Mouse (Mus musculus): Measurements from ENCODE around the gene Zfp473. TPM values are rescaled to one million over a fixed set of nuclear protein-coding genes. Genes with fewer than 3 reads are reported as not detected.

Zfp473 gene
- 0.11 TPM for polyA plus RNA-seq (2014; fragmentation: Illumina TruSeq; extraction: RNeasy Lipid Tissue Mini Kit (QIAGEN cat#74804); ENCODE audit: insufficient read depth, low read depth, low replicate concordance)

GRCm38 (mm10) chr7:44750950-44751349 is at the start of gene Zfp473:
Gene Zfp473 (minus strand): TSS chr7:44751050.

DNA sequence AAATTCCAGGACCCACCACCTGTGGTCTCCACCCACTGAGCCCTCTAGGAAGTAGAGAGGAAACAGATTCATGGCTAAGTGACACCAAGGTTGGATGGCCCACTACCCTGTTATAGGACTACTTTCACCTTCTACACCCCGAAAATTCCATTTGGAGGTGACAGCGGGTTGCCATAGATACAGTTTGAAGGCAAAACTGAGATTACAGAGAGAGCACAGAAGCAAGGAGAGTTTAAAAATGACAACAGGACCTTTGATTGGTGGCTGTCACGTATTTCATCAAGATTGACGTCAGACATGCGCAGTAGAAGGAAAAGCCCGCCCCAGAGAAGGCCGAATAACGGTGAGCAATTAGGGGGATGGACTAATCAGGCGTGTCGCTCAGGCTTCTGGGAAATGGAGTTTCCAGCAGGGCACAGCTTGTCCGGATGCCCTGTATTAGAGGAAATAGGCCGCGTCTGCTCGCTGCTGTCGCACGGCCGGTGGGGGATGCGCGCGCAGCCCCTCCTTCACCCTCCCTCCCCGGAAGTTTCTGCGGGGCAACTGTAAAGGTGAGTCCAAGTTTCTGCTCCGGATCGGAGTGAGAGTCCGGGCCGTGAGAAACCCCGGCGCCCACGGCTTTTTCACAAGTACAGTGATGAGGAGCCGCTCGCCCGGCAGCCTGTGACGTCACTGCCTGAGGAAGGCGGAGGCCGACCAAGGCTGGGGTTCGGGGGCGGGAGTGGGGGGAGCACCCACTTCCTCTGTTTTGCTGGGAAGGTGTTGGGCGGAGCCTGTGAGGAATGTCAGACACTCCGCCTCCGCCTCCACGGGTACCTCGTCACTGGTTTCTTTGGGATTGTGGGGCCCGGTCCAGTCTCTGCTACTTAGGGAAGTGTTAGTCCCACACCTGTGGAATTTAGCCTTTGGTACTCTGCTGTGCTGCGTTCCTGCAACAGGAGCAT is 2.5 kb downstream of the Zfp473 start, which contains the start of gene Vrk3:
TSS of gene Vrk3 (plus strand) at position 313 of the 944 bp plus-strand sequence.

GRCm38 (mm10) chr7:44708574-44708973 is 42.3 kb downstream of the Zfp473 start, which contains the start of gene Izumo2:
Gene Izumo2 (plus strand): TSS chr7:44708742.

Other genes starting within 250 kb of the Zfp473 start
- gene Mybpc2, start 226.4 kb downstream of the Zfp473 start, polyA plus RNA-seq (2014; fragmentation: Illumina TruSeq; extraction: RNeasy Lipid Tissue Mini Kit (QIAGEN cat#74804); ENCODE audit: insufficient read depth, low read depth, low replicate concordance), result 0.92 TPM
- gene Spib, start 219.0 kb downstream of the Zfp473 start, polyA plus RNA-seq (2014; fragmentation: Illumina TruSeq; extraction: RNeasy Lipid Tissue Mini Kit (QIAGEN cat#74804); ENCODE audit: insufficient read depth, low read depth, low replicate concordance), result 10.6 TPM
- 16.2 TPM for gene Pold1, start 202.2 kb downstream of the Zfp473 start, polyA plus RNA-seq (2014; fragmentation: Illumina TruSeq; extraction: RNeasy Lipid Tissue Mini Kit (QIAGEN cat#74804); ENCODE audit: insufficient read depth, low read depth, low replicate concordance)
- 56.8 TPM for gene Nr1h2, start 197.1 kb downstream of the Zfp473 start, polyA plus RNA-seq (2014; fragmentation: Illumina TruSeq; extraction: RNeasy Lipid Tissue Mini Kit (QIAGEN cat#74804); ENCODE audit: insufficient read depth, low read depth, low replicate concordance)
- gene Napsa, start 178.7 kb downstream of the Zfp473 start, polyA plus RNA-seq (2014; fragmentation: Illumina TruSeq; extraction: RNeasy Lipid Tissue Mini Kit (QIAGEN cat#74804); ENCODE audit: insufficient read depth, low read depth, low replicate concordance), result 354 TPM
- 4.2 TPM for gene Kcnc3, start 160.4 kb downstream of the Zfp473 start, polyA plus RNA-seq (2014; fragmentation: Illumina TruSeq; extraction: RNeasy Lipid Tissue Mini Kit (QIAGEN cat#74804); ENCODE audit: insufficient read depth, low read depth, low replicate concordance)
- 136 TPM for gene Myh14, start 80.2 kb downstream of the Zfp473 start, polyA plus RNA-seq (2014; fragmentation: Illumina TruSeq; extraction: RNeasy Lipid Tissue Mini Kit (QIAGEN cat#74804); ENCODE audit: insufficient read depth, low read depth, low replicate concordance)
- gene Izumo2, start 42.3 kb downstream of the Zfp473 start, polyA plus RNA-seq (2014; fragmentation: Illumina TruSeq; extraction: RNeasy Lipid Tissue Mini Kit (QIAGEN cat#74804); ENCODE audit: insufficient read depth, low read depth, low replicate concordance), result not detected
- 29.2 TPM for gene Vrk3, start 2.6 kb downstream of the Zfp473 start, polyA plus RNA-seq (2014; fragmentation: Illumina TruSeq; extraction: RNeasy Lipid Tissue Mini Kit (QIAGEN cat#74804); ENCODE audit: insufficient read depth, low read depth, low replicate concordance)
- 14.9 TPM for gene Nup62, start 65.0 kb upstream of the Zfp473 start, polyA plus RNA-seq (2014; fragmentation: Illumina TruSeq; extraction: RNeasy Lipid Tissue Mini Kit (QIAGEN cat#74804); ENCODE audit: insufficient read depth, low read depth, low replicate concordance)
- 3.1 TPM for gene Il4i1, start 65.3 kb upstream of the Zfp473 start, polyA plus RNA-seq (2014; fragmentation: Illumina TruSeq; extraction: RNeasy Lipid Tissue Mini Kit (QIAGEN cat#74804); ENCODE audit: insufficient read depth, low read depth, low replicate concordance)
- gene Atf5, start 65.6 kb upstream of the Zfp473 start, polyA plus RNA-seq (2014; fragmentation: Illumina TruSeq; extraction: RNeasy Lipid Tissue Mini Kit (QIAGEN cat#74804); ENCODE audit: insufficient read depth, low read depth, low replicate concordance), result 83.0 TPM
- 36.7 TPM for gene Akt1s1, start 97.9 kb upstream of the Zfp473 start, polyA plus RNA-seq (2014; fragmentation: Illumina TruSeq; extraction: RNeasy Lipid Tissue Mini Kit (QIAGEN cat#74804); ENCODE audit: insufficient read depth, low read depth, low replicate concordance)
- 46.8 TPM for gene Tbc1d17, start 98.0 kb upstream of the Zfp473 start, polyA plus RNA-seq (2014; fragmentation: Illumina TruSeq; extraction: RNeasy Lipid Tissue Mini Kit (QIAGEN cat#74804); ENCODE audit: insufficient read depth, low read depth, low replicate concordance)
- 27.8 TPM for gene Pnkp, start 106.1 kb upstream of the Zfp473 start, polyA plus RNA-seq (2014; fragmentation: Illumina TruSeq; extraction: RNeasy Lipid Tissue Mini Kit (QIAGEN cat#74804); ENCODE audit: insufficient read depth, low read depth, low replicate concordance)
- 127 TPM for gene Ptov1, start 118.7 kb upstream of the Zfp473 start, polyA plus RNA-seq (2014; fragmentation: Illumina TruSeq; extraction: RNeasy Lipid Tissue Mini Kit (QIAGEN cat#74804); ENCODE audit: insufficient read depth, low read depth, low replicate concordance)
- gene Med25, start 141.7 kb upstream of the Zfp473 start, polyA plus RNA-seq (2014; fragmentation: Illumina TruSeq; extraction: RNeasy Lipid Tissue Mini Kit (QIAGEN cat#74804); ENCODE audit: insufficient read depth, low read depth, low replicate concordance), result 22.3 TPM
- 20.0 TPM for gene Fuz, start 145.0 kb upstream of the Zfp473 start, polyA plus RNA-seq (2014; fragmentation: Illumina TruSeq; extraction: RNeasy Lipid Tissue Mini Kit (QIAGEN cat#74804); ENCODE audit: insufficient read depth, low read depth, low replicate concordance)
- 23.2 TPM for gene Ap2a1, start 178.4 kb upstream of the Zfp473 start, polyA plus RNA-seq (2014; fragmentation: Illumina TruSeq; extraction: RNeasy Lipid Tissue Mini Kit (QIAGEN cat#74804); ENCODE audit: insufficient read depth, low read depth, low replicate concordance)
- gene Tsks, start 192.2 kb upstream of the Zfp473 start, polyA plus RNA-seq (2014; fragmentation: Illumina TruSeq; extraction: RNeasy Lipid Tissue Mini Kit (QIAGEN cat#74804); ENCODE audit: insufficient read depth, low read depth, low replicate concordance), result not detected
- gene Cpt1c, start 223.8 kb upstream of the Zfp473 start, polyA plus RNA-seq (2014; fragmentation: Illumina TruSeq; extraction: RNeasy Lipid Tissue Mini Kit (QIAGEN cat#74804); ENCODE audit: insufficient read depth, low read depth, low replicate concordance), result 2.5 TPM
- gene Prmt1, start 235.5 kb upstream of the Zfp473 start, polyA plus RNA-seq (2014; fragmentation: Illumina TruSeq; extraction: RNeasy Lipid Tissue Mini Kit (QIAGEN cat#74804); ENCODE audit: insufficient read depth, low read depth, low replicate concordance), result 126 TPM
- gene Irf3, start 246.6 kb upstream of the Zfp473 start, polyA plus RNA-seq (2014; fragmentation: Illumina TruSeq; extraction: RNeasy Lipid Tissue Mini Kit (QIAGEN cat#74804); ENCODE audit: insufficient read depth, low read depth, low replicate concordance), result 71.8 TPM
- 14.9 TPM for gene Bcl2l12, start 247.7 kb upstream of the Zfp473 start, polyA plus RNA-seq (2014; fragmentation: Illumina TruSeq; extraction: RNeasy Lipid Tissue Mini Kit (QIAGEN cat#74804); ENCODE audit: insufficient read depth, low read depth, low replicate concordance)

All from lung, adult 10 weeks (tissue).